Mouse (Mus musculus) heart, embryonic 14.5 days (tissue): ENCODE data around the gene Lrp5. TPM values are rescaled to one million over a fixed set of nuclear protein-coding genes. Genes with fewer than 3 reads are reported as not detected.
A peak's percentile ranks its signal among the peaks of the same experiment; 100 is the strongest.

Experiments
- ATAC-seq: fragments of 200-750 bp; cut with Nextera tagmentation; 2 replicates; pipeline ENCODE4 v1.8.0; 2017; ENCODE audit warnings: low read depth, moderate TSS enrichment; ENCODE audit not compliant: insufficient number of reproducible peaks, insufficient read depth, low FRiP score
- H3K27ac ChIP-seq, 2 experiments: fragments of 200-500 bp in 1 of 2; fragments of 300-500 bp in 1 of 2; sonication (generic) in 1 of 2; replicated peaks in 1 of 2; 2 replicates each; pipeline ENCODE4 v1.5.1; 2012 to 2014; ENCODE audit warnings: low read depth in 2 of 2, low read length in 2 of 2, control low read depth in 1 of 2, mild to moderate bottlenecking in 1 of 2, mixed read lengths in 1 of 2; ENCODE audit not compliant: control insufficient read depth in 1 of 2, insufficient read depth in 1 of 2
- H3K27me3 ChIP-seq: fragments of 300-500 bp; sonication (generic); 2 replicates; pipeline ENCODE4 v1.6.1; 2014; ENCODE audit warnings: mild to moderate bottlenecking, low read length, control low read depth; ENCODE audit not compliant: control insufficient read depth, insufficient read depth
- H3K36me3 ChIP-seq: fragments of 300-500 bp; sonication (generic); 2 replicates; pipeline ENCODE4 v1.6.1; 2014; ENCODE audit warnings: mild to moderate bottlenecking, control low read depth, low read length, mixed read lengths; ENCODE audit not compliant: control insufficient read depth, insufficient read depth
- H3K4me1 ChIP-seq, 2 experiments: fragments of 200-500 bp in 1 of 2; fragments of 300-500 bp in 1 of 2; sonication (generic) in 1 of 2; 2 replicates each; pipeline ENCODE4 v1.6.1; 2012 to 2014; ENCODE audit warnings: low read length in 2 of 2, control low read depth in 1 of 2, mixed read lengths in 1 of 2; ENCODE audit not compliant: control insufficient read depth in 2 of 2, insufficient read depth in 2 of 2
- H3K4me2 ChIP-seq: fragments of 300-500 bp; sonication (generic); 2 replicates; pipeline ENCODE4 v1.6.1; 2014; ENCODE audit warnings: mild to moderate bottlenecking, low read length
- H3K4me3 ChIP-seq, 2 experiments: fragments of 200-500 bp in 1 of 2; fragments of 300-500 bp in 1 of 2; sonication (generic) in 1 of 2; 2 replicates each; pipeline ENCODE4 v1.5.1; 2012 to 2014; ENCODE audit warnings: low read length in 2 of 2, mild to moderate bottlenecking in 2 of 2, control low read depth in 1 of 2, low read depth in 1 of 2, moderate library complexity in 1 of 2; ENCODE audit not compliant: control insufficient read depth in 1 of 2, insufficient read depth in 1 of 2
- H3K9ac ChIP-seq: fragments of 300-500 bp; sonication (generic); 2 replicates; pipeline ENCODE4 v1.6.1; 2014; ENCODE audit warnings: mild to moderate bottlenecking, low read length
- H3K9me3 ChIP-seq: fragments of 300-500 bp; sonication (generic); 2 replicates; pipeline ENCODE4 v1.6.1; 2016; ENCODE audit warnings: low read length, control low read depth; ENCODE audit not compliant: control insufficient read depth
- WGBS: fragments of 180-500 bp; shearing (Covaris S2); extraction: QIAGEN DNeasy Blood & Tissue Kit; methylation state at CpG from one replicate; pipeline ENCODE4 v1.1.7; 2014; 5-methylcytosine and 5-hydroxymethylcytosine counted together
- polyA plus RNA-seq: library from polyadenylated mRNA; unstranded; fragments of >200 nt; fragmentation: Nextera tagmentation; extraction: Ambion mirVana; gene quantifications from 2 replicates; pipeline ENCODE4 v1.2.1, GENCODE M21; 2014

The Lrp5 gene
- polyA plus RNA-seq, 1 experiment from 2014 or later: 5.0 TPM

- Histone ChIP-seq H3K9ac (peak overlapping the region; percentile 81), H3K4me2 (peak overlapping the region; percentile 88), H3K4me3 (peak overlapping the region; percentile 59 to 91), H3K27me3 (no peaks in the 10 kb centered on the region), H3K9me3 (no peaks in the 10 kb centered on the region), H3K4me1 (peaks cover 0 to 12% of the 10 kb centered on the region in 2 experiments; a peak in 2 of 4 replicates), H3K27ac (peak overlapping the region; percentile 9 to 76), H3K36me3 (no peaks in the 10 kb centered on the region)
- WGBS: 31% methylated on average over 10 of the region's 10 CpGs
- ATAC-seq: no peak
These were observed 21.2 kb upstream of the Lrp5 start for GRCm38 (mm10) chr19:3707553-3707952.

- H3K9ac ChIP-seq: no peak overlapping the region
- H3K9me3 ChIP-seq: no peaks in the 10 kb centered on the region
- peaks cover 0 to 12% of the 10 kb centered on the region in 2 experiments; a peak in 2 of 4 replicates for H3K4me1 ChIP-seq
- no peaks in the 10 kb centered on the region for H3K36me3 ChIP-seq
- no peak for ATAC-seq
- 44% methylated on average over 1 of the region's 1 CpGs for WGBS
- H3K27me3 ChIP-seq: no peaks in the 10 kb centered on the region
- no peak overlapping the region for H3K27ac ChIP-seq
- H3K4me3 ChIP-seq: no peak overlapping the region
- no peak overlapping the region for H3K4me2 ChIP-seq
These were observed 19.9 kb upstream of the Lrp5 start for GRCm38 (mm10) chr19:3706258-3706657.

GRCm38 (mm10) chr19:3702460-3702859, 16.1 kb upstream of the Lrp5 start:
- H3K4me2 ChIP-seq: no peak overlapping the region
- H3K27me3 ChIP-seq: no peaks in the 10 kb centered on the region
- H3K36me3 ChIP-seq: no peaks in the 10 kb centered on the region
- no peaks in the 10 kb centered on the region for H3K9me3 ChIP-seq
- ATAC-seq: no peak
- 86% methylated on average over 4 of the region's 4 CpGs for WGBS
- H3K4me3 ChIP-seq: no peak overlapping the region
- H3K4me1 ChIP-seq: peaks cover 0 to 1% of the 10 kb centered on the region in 2 experiments; a peak in 1 of 4 replicates
- H3K27ac ChIP-seq: no peak overlapping the region
- H3K9ac ChIP-seq: no peak overlapping the region

GRCm38 (mm10) chr19:3699508-3700438, 13.4 kb upstream of the Lrp5 start:
- H3K27ac ChIP-seq: no peak overlapping the region
- H3K27me3 ChIP-seq: no peaks in the 10 kb centered on the region
- H3K4me2 ChIP-seq: no peak overlapping the region
- no peaks in the 10 kb centered on the region for H3K4me1 ChIP-seq
- H3K9me3 ChIP-seq: no peaks in the 10 kb centered on the region
- H3K9ac ChIP-seq: no peak overlapping the region
- 37% methylated on average over 6 of the region's 6 CpGs for WGBS
- H3K36me3 ChIP-seq: no peaks in the 10 kb centered on the region
- ATAC-seq: no peak
- H3K4me3 ChIP-seq: no peak overlapping the region

GRCm38 (mm10) chr19:3698035-3698434, 11.7 kb upstream of the Lrp5 start:
- ATAC-seq: no peak
- no peaks in the 10 kb centered on the region for H3K27me3 ChIP-seq
- no peaks in the 10 kb centered on the region for H3K9me3 ChIP-seq
- WGBS: 84% methylated on average over 7 of the region's 7 CpGs
- no peak overlapping the region for H3K9ac ChIP-seq
- H3K36me3 ChIP-seq: no peaks in the 10 kb centered on the region
- no peak overlapping the region for H3K4me2 ChIP-seq
- H3K4me1 ChIP-seq: no peaks in the 10 kb centered on the region
- no peak overlapping the region for H3K4me3 ChIP-seq
- no peak overlapping the region for H3K27ac ChIP-seq

- no peak for ATAC-seq
- Histone ChIP-seq H3K4me1 (no peaks in the 10 kb centered on the region), H3K9me3 (no peaks in the 10 kb centered on the region), H3K27ac (no peak overlapping the region), H3K4me3 (no peak overlapping the region), H3K27me3 (no peaks in the 10 kb centered on the region), H3K9ac (no peak overlapping the region), H3K4me2 (no peak overlapping the region), H3K36me3 (no peaks in the 10 kb centered on the region)
- WGBS: 84% methylated on average over 8 of the region's 8 CpGs
These were observed 9.6 kb upstream of the Lrp5 start for GRCm38 (mm10) chr19:3695976-3696375.

GRCm38 (mm10) chr19:3695471-3695870, 9.1 kb upstream of the Lrp5 start:
- Histone ChIP-seq H3K9ac (no peak overlapping the region), H3K4me3 (no peak overlapping the region), H3K9me3 (no peaks in the 10 kb centered on the region), H3K4me1 (no peaks in the 10 kb centered on the region), H3K36me3 (no peaks in the 10 kb centered on the region), H3K27me3 (no peaks in the 10 kb centered on the region), H3K27ac (no peak overlapping the region), H3K4me2 (no peak overlapping the region)
- ATAC-seq: no peak
- WGBS: 66% methylated on average over 4 of the region's 4 CpGs
